Mouse (Mus musculus) testis, adult 2 months (tissue): Measurements from ENCODE around the gene Dpagt1.
"Not testable (repeated sequence)": the region's sequence is repeated elsewhere in the genome, so short reads cannot be mapped to it uniquely, and the experiment has no call there.

ENCODE experiments used
- CTCF ChIP-seq: fragments of 200-500 bp; IDR thresholded peaks from 2 replicates; pipeline ENCODE4 v1.5.1; 2012; ENCODE audit warnings: low read depth, mild to moderate bottlenecking, inconsistent platforms, low read length, moderate library complexity; ENCODE audit not compliant: control insufficient read depth, insufficient read depth, insufficient replicate concordance
- POLR2A ChIP-seq: fragments of 200-500 bp; IDR thresholded peaks from 2 replicates; pipeline ENCODE4 v1.6.1; 2012; ENCODE audit warnings: low read depth, mild to moderate bottlenecking, inconsistent platforms, low read length, moderate library complexity; ENCODE audit not compliant: control insufficient read depth

- not testable (repeated sequence) for TF ChIP-seq POLR2A, CTCF
Observed at GRCm38 (mm10) chr9:44361931-44362330, 36.1 kb downstream of the Dpagt1 start.
